Mouse (Mus musculus): ENCODE data around the gene Ulk4. TPM values are rescaled to one million over a fixed set of nuclear protein-coding genes. Genes with fewer than 3 reads are reported as not detected.

Ulk4 gene
- polyA plus RNA-seq, 1 experiment from 2014 or later, result 159 TPM

- no peak for ATAC-seq
- Histone ChIP-seq H3K4me2 (replicated peaks) (no peak overlapping the region), H3K4me1 (replicated peaks) (peaks cover 24% of the 10 kb centered on the region), H3K27me3 (no peaks in the 10 kb centered on the region), H3K9ac (replicated peaks) (no peak overlapping the region), H3K36me3 (peaks cover 99% of the 10 kb centered on the region), H3K27ac (no peak overlapping the region), H3K4me3 (replicated peaks) (no peak overlapping the region), H3K9me3 (no peaks in the 10 kb centered on the region)
- 92% methylated on average over 6 of the region's 6 CpGs for WGBS
These were observed 318.4 kb downstream of the Ulk4 start for GRCm38 (mm10) chr9:120958560-120958959.

- Histone ChIP-seq H3K27ac (no peak overlapping the region), H3K36me3 (peaks cover 99% of the 10 kb centered on the region), H3K4me1 (replicated peaks) (peaks cover 19% of the 10 kb centered on the region), H3K27me3 (no peaks in the 10 kb centered on the region), H3K9me3 (no peaks in the 10 kb centered on the region), H3K4me3 (replicated peaks) (no peak overlapping the region), H3K9ac (replicated peaks) (no peak overlapping the region), H3K4me2 (replicated peaks) (no peak overlapping the region)
- WGBS, result 89% methylated on average over 5 of the region's 5 CpGs
- ATAC-seq, result no peak
These were observed 318.9 kb downstream of the Ulk4 start for GRCm38 (mm10) chr9:120958051-120958450.

- H3K9ac ChIP-seq (replicated peaks), result no peak overlapping the region
- H3K36me3 ChIP-seq, result peaks cover 69% of the 10 kb centered on the region
- ATAC-seq, result no peak
- WGBS, result 93% methylated on average over 3 of the region's 3 CpGs
- no peak overlapping the region for H3K27ac ChIP-seq
- no peaks in the 10 kb centered on the region for H3K27me3 ChIP-seq
- no peak overlapping the region for H3K4me3 ChIP-seq (replicated peaks)
- no peaks in the 10 kb centered on the region for H3K9me3 ChIP-seq
- H3K4me2 ChIP-seq (replicated peaks), result no peak overlapping the region
- H3K4me1 ChIP-seq (replicated peaks), result peaks cover 13% of the 10 kb centered on the region
These were observed 325.1 kb downstream of the Ulk4 start for GRCm38 (mm10) chr9:120951947-120952346.

DNA sequence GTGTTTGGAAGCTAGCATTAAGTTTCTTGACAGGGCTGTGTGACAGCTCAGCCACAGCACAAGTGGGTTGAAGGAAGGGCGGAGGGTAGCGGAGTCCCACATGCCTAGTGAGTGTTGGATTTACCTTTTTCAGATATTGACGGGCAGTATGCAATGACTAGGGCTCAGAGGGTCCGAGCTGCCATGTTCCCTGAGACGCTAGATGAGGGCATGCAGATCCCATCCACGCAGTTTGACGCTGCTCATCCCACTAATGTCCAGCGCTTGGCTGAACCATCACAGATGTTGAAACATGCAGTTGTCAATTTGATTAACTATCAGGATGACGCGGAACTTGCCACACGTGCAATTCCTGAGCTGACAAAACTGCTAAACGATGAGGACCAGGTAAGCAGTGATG, 326.2 kb downstream of the Ulk4 start:
- peaks cover 57% of the 10 kb centered on the region for H3K36me3 ChIP-seq
- ATAC-seq, result no peak
- H3K9me3 ChIP-seq, result no peaks in the 10 kb centered on the region
- H3K4me3 ChIP-seq (replicated peaks), result no peak overlapping the region
- H3K4me1 ChIP-seq (replicated peaks), result peaks cover 25% of the 10 kb centered on the region
- no peak overlapping the region for H3K4me2 ChIP-seq (replicated peaks)
- WGBS, result 93% methylated on average over 12 of the region's 12 CpGs
- H3K27me3 ChIP-seq, result no peaks in the 10 kb centered on the region
- no peak overlapping the region for H3K27ac ChIP-seq
- H3K9ac ChIP-seq (replicated peaks), result no peak overlapping the region

DNA sequence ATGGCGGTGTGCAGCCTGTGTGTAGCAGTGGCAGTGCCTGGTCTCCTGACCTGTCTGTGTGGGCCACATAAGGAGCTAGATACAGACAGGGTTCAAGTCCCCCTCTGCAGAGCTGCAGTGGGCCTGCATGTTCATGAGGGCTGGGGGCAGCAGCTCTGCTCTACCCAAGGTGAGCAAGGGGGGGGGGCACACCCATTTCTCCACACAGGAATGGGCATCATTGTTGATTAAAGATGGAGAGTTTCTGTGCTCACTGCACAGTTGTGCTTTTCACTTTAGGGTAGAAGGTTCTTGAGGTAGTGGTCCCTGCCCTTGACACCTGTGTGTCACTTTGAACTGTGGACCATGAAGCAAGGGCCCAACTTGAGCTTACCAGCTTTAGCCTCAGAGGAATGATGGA, 328.2 kb downstream of the Ulk4 start:
- no peaks in the 10 kb centered on the region for H3K9me3 ChIP-seq
- no peak overlapping the region for H3K9ac ChIP-seq (replicated peaks)
- 97% methylated on average over 1 of the region's 1 CpGs for WGBS
- H3K4me3 ChIP-seq (replicated peaks), result no peak overlapping the region
- H3K27me3 ChIP-seq, result no peaks in the 10 kb centered on the region
- peaks cover 39% of the 10 kb centered on the region for H3K4me1 ChIP-seq (replicated peaks)
- peaks cover 38% of the 10 kb centered on the region for H3K36me3 ChIP-seq
- ATAC-seq, result no peak
- H3K4me2 ChIP-seq (replicated peaks), result no peak overlapping the region
- H3K27ac ChIP-seq, result no peak overlapping the region

- Histone ChIP-seq H3K4me2 (replicated peaks) (no peak overlapping the region), H3K27me3 (no peaks in the 10 kb centered on the region), H3K4me3 (replicated peaks) (no peak overlapping the region), H3K9me3 (no peaks in the 10 kb centered on the region), H3K36me3 (peaks cover 11% of the 10 kb centered on the region), H3K4me1 (replicated peaks) (peaks cover 66% of the 10 kb centered on the region), H3K27ac (no peak overlapping the region), H3K9ac (replicated peaks) (no peak overlapping the region)
- ATAC-seq, result no peak
- WGBS, result 84% methylated on average over 8 of the region's 8 CpGs
These were observed 330.9 kb downstream of the Ulk4 start for GRCm38 (mm10) chr9:120946131-120946530.

- Histone ChIP-seq H3K36me3 (no peaks in the 10 kb centered on the region), H3K9me3 (no peaks in the 10 kb centered on the region), H3K4me2 (replicated peaks) (no peak overlapping the region), H3K4me1 (replicated peaks) (peaks cover 86% of the 10 kb centered on the region), H3K9ac (replicated peaks) (no peak overlapping the region), H3K4me3 (replicated peaks) (no peak overlapping the region), H3K27ac (no peak overlapping the region), H3K27me3 (no peaks in the 10 kb centered on the region)
- 88% methylated on average over 3 of the region's 3 CpGs for WGBS
- ATAC-seq, result no peak
These were observed 332.8 kb downstream of the Ulk4 start for GRCm38 (mm10) chr9:120944211-120944610.

- H3K27me3 ChIP-seq, result no peaks in the 10 kb centered on the region
- no peaks in the 10 kb centered on the region for H3K36me3 ChIP-seq
- peaks cover 87% of the 10 kb centered on the region for H3K4me1 ChIP-seq (replicated peaks)
- no peak overlapping the region for H3K27ac ChIP-seq
- WGBS, result 89% methylated on average over 1 of the region's 1 CpGs
- no peak overlapping the region for H3K4me2 ChIP-seq (replicated peaks)
- no peak for ATAC-seq
- no peak overlapping the region for H3K4me3 ChIP-seq (replicated peaks)
- no peaks in the 10 kb centered on the region for H3K9me3 ChIP-seq
- no peak overlapping the region for H3K9ac ChIP-seq (replicated peaks)
These were observed 333.2 kb downstream of the Ulk4 start for GRCm38 (mm10) chr9:120943757-120944156.

DNA sequence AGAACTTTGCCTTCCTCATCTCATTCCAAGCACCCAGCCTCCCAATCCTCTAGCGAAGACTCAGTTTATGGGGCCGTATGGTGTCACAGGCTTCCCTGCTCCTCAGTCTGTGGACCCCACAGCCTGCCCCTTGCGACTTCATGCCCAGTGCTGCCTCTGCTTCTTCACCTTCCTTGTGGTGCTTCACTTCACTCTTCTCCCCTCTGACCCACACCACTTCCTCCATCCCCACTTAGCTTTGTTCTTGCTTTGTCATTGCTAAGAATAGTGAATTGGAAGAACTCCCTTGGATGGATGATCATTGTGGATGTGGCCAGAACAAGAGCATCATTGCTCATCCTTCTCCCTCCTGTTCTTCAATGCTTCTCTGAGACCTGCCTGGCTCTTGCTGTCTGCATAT, 336.1 kb downstream of the Ulk4 start:
- WGBS, result 86% methylated on average over 3 of the region's 3 CpGs
- Histone ChIP-seq H3K4me1 (replicated peaks) (peaks cover 96% of the 10 kb centered on the region), H3K4me3 (replicated peaks) (no peak overlapping the region), H3K27ac (no peak overlapping the region), H3K9ac (replicated peaks) (no peak overlapping the region), H3K4me2 (replicated peaks) (no peak overlapping the region), H3K27me3 (no peaks in the 10 kb centered on the region), H3K36me3 (no peaks in the 10 kb centered on the region), H3K9me3 (no peaks in the 10 kb centered on the region)
- no peak for ATAC-seq

DNA sequence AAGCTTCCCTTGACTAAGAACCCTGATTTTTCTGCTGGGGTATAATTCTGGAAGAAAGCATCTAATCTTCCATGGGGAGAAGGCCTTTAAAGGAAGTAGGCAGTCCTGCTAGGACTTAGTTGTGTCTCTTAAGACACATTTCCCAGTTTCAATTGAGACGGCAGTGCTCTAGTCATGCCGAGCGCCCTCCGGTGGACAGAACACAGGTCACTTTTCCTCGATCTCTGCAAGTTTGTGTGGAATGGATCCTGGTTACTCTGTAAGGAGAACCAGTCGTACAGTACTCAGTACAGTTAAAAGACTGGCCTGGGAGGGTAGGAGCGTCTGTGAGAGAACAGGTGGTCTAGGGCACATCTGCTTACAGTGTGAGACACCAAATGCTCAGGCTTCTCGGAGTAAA, 340.6 kb downstream of the Ulk4 start:
- no peak for ATAC-seq
- H3K4me2 ChIP-seq (replicated peaks), result peak overlapping the region; percentile 98
- no peak overlapping the region for H3K27ac ChIP-seq
- H3K9me3 ChIP-seq, result no peaks in the 10 kb centered on the region
- peak overlapping the region; percentile 97 for H3K4me3 ChIP-seq (replicated peaks)
- no peaks in the 10 kb centered on the region for H3K27me3 ChIP-seq
- no peaks in the 10 kb centered on the region for H3K36me3 ChIP-seq
- H3K9ac ChIP-seq (replicated peaks), result peak overlapping the region; percentile 50
- 27% methylated on average over 8 of the region's 8 CpGs for WGBS
- H3K4me1 ChIP-seq (replicated peaks), result peaks cover 80% of the 10 kb centered on the region

GRCm38 (mm10) chr9:120935634-120935922, 341.4 kb downstream of the Ulk4 start:
- peak overlapping the region; percentile 97 for H3K4me3 ChIP-seq (replicated peaks)
- 17% methylated on average over 4 of the region's 4 CpGs for WGBS
- no peaks in the 10 kb centered on the region for H3K9me3 ChIP-seq
- no peak overlapping the region for H3K27ac ChIP-seq
- no peaks in the 10 kb centered on the region for H3K27me3 ChIP-seq
- peak overlapping the region; percentile 88 for H3K9ac ChIP-seq (replicated peaks)
- H3K4me1 ChIP-seq (replicated peaks), result peaks cover 80% of the 10 kb centered on the region
- peak overlapping the region; percentile 98 for H3K4me2 ChIP-seq (replicated peaks)
- no peak for ATAC-seq
- H3K36me3 ChIP-seq, result no peaks in the 10 kb centered on the region

- Histone ChIP-seq H3K9me3 (no peaks in the 10 kb centered on the region), H3K36me3 (no peaks in the 10 kb centered on the region), H3K27me3 (no peaks in the 10 kb centered on the region), H3K4me3 (replicated peaks) (peak overlapping the region; percentile 97), H3K4me2 (replicated peaks) (peak overlapping the region; percentile 98), H3K27ac (peak overlapping the region; percentile 94), H3K9ac (replicated peaks) (peak overlapping the region; percentile 88), H3K4me1 (replicated peaks) (peaks cover 79% of the 10 kb centered on the region)
- ATAC-seq, result no peak
- WGBS, result 9% methylated on average over 14 of the region's 14 CpGs
These were observed 342.0 kb downstream of the Ulk4 start for GRCm38 (mm10) chr9:120934821-120935633.
